Mouse (Mus musculus): ENCODE results near the gene Dusp2. TPM values are rescaled to one million over a fixed set of nuclear protein-coding genes. Genes with fewer than 3 reads are reported as not detected.

Dusp2 gene
- polyA plus RNA-seq, 1 experiment from 2014 or later, result 14.9 TPM

- peak; percentile 7; the same call in 1 of the 2 replicates for ATAC-seq (ENCODE audit: low read depth)
- Histone ChIP-seq H3K9ac (replicated peaks; ENCODE audit: low read depth, low read length) (no peak overlapping the region), H3K9me3 (ENCODE audit: control insufficient read depth, low read length) (no peaks in the 10 kb centered on the region), H3K4me3 (ENCODE audit: low read depth, low read length) (no peak overlapping the region), H3K36me3 (ENCODE audit: control insufficient read depth, insufficient read depth, low read length) (no peaks in the 10 kb centered on the region), H3K4me2 (ENCODE audit: low read depth, low read length) (no peak overlapping the region), H3K4me1 (ENCODE audit: control insufficient read depth, insufficient read depth, low read length) (no peaks in the 10 kb centered on the region), H3K27ac (ENCODE audit: low read depth, low read length) (no peak overlapping the region), H3K27me3 (ENCODE audit: control insufficient read depth, insufficient read depth, low read length) (peaks cover 14% of the 10 kb centered on the region)
- 26% methylated on average over 3 of the region's 3 CpGs for WGBS
Measured at GRCm38 (mm10) chr2:127341159-127341558, 5.2 kb downstream of the Dusp2 start.

GRCm38 (mm10) chr2:127346334-127346733, 10.4 kb downstream of the Dusp2 start:
- WGBS, result 61% methylated on average over 1 of the region's 1 CpGs
- ATAC-seq (ENCODE audit: low read depth), result no peak
- Histone ChIP-seq H3K27ac (ENCODE audit: low read depth, low read length) (no peak overlapping the region), H3K4me1 (ENCODE audit: control insufficient read depth, insufficient read depth, low read length) (no peaks in the 10 kb centered on the region), H3K9me3 (ENCODE audit: control insufficient read depth, low read length) (no peaks in the 10 kb centered on the region), H3K36me3 (ENCODE audit: control insufficient read depth, insufficient read depth, low read length) (no peaks in the 10 kb centered on the region), H3K4me3 (ENCODE audit: low read depth, low read length) (no peak overlapping the region), H3K27me3 (ENCODE audit: control insufficient read depth, insufficient read depth, low read length) (no peaks in the 10 kb centered on the region), H3K4me2 (ENCODE audit: low read depth, low read length) (no peak overlapping the region), H3K9ac (replicated peaks; ENCODE audit: low read depth, low read length) (no peak overlapping the region)

- Histone ChIP-seq H3K27ac (ENCODE audit: low read depth, low read length) (no peak overlapping the region), H3K4me2 (ENCODE audit: low read depth, low read length) (no peak overlapping the region), H3K36me3 (ENCODE audit: control insufficient read depth, insufficient read depth, low read length) (no peaks in the 10 kb centered on the region), H3K4me1 (ENCODE audit: control insufficient read depth, insufficient read depth, low read length) (no peaks in the 10 kb centered on the region), H3K9me3 (ENCODE audit: control insufficient read depth, low read length) (no peaks in the 10 kb centered on the region), H3K4me3 (ENCODE audit: low read depth, low read length) (no peak overlapping the region), H3K27me3 (ENCODE audit: control insufficient read depth, insufficient read depth, low read length) (no peaks in the 10 kb centered on the region), H3K9ac (replicated peaks; ENCODE audit: low read depth, low read length) (no peak overlapping the region)
- no peak for ATAC-seq (ENCODE audit: low read depth)
- 82% methylated on average over 13 of the region's 13 CpGs for WGBS
Measured at GRCm38 (mm10) chr2:127347147-127347985, 11.4 kb downstream of the Dusp2 start.

GRCm38 (mm10) chr2:127353881-127354280, 17.9 kb downstream of the Dusp2 start:
- 87% methylated on average over 4 of the region's 4 CpGs for WGBS
- no peaks in the 10 kb centered on the region for H3K9me3 ChIP-seq (ENCODE audit: control insufficient read depth, low read length)
- no peak overlapping the region for H3K27ac ChIP-seq (ENCODE audit: low read depth, low read length)
- H3K9ac ChIP-seq (replicated peaks; ENCODE audit: low read depth, low read length), result no peak overlapping the region
- H3K4me1 ChIP-seq (ENCODE audit: control insufficient read depth, insufficient read depth, low read length), result no peaks in the 10 kb centered on the region
- H3K4me3 ChIP-seq (ENCODE audit: low read depth, low read length), result no peak overlapping the region
- H3K4me2 ChIP-seq (ENCODE audit: low read depth, low read length), result no peak overlapping the region
- no peaks in the 10 kb centered on the region; the same call in 1 of the 2 replicates for H3K27me3 ChIP-seq (ENCODE audit: control insufficient read depth, insufficient read depth, low read length)
- no peak for ATAC-seq (ENCODE audit: low read depth)
- no peaks in the 10 kb centered on the region for H3K36me3 ChIP-seq (ENCODE audit: control insufficient read depth, insufficient read depth, low read length)

- Histone ChIP-seq H3K4me3 (ENCODE audit: low read depth, low read length) (peak within 1 kb of the TSS; percentile 34), H3K4me2 (ENCODE audit: low read depth, low read length) (peak within 1 kb of the TSS; percentile 67), H3K27me3 (ENCODE audit: control insufficient read depth, insufficient read depth, low read length) (peaks cover 41% of the 10 kb centered on the region), H3K27ac (ENCODE audit: low read depth, low read length) (no peak within 1 kb of the TSS), H3K36me3 (ENCODE audit: control insufficient read depth, insufficient read depth, low read length) (no peaks in the 10 kb centered on the region), H3K9me3 (ENCODE audit: control insufficient read depth, low read length) (no peaks in the 10 kb centered on the region), H3K9ac (replicated peaks; ENCODE audit: low read depth, low read length) (0 out of 2 replicates have a peak within 1 kb of the TSS, but pooled peaks have one; percentile 21), H3K4me1 (ENCODE audit: control insufficient read depth, insufficient read depth, low read length) (peaks cover 11% of the 10 kb centered on the region; the same call in 1 of the 2 replicates)
- peak; percentile 81 for ATAC-seq (ENCODE audit: low read depth)
- under 1% methylated on average over 45 of the region's 49 CpGs for WGBS
Measured at GRCm38 (mm10) chr2:127362459-127363281, 26.7 kb downstream of the Dusp2 start, which contains the start of gene Adra2b. TSS of gene Adra2b (plus strand) at chr2:127363208.

GRCm38 (mm10) chr2:127363282-127363652, 27.3 kb downstream of the Dusp2 start:
- Histone ChIP-seq H3K27ac (ENCODE audit: low read depth, low read length) (no peak overlapping the region), H3K27me3 (ENCODE audit: control insufficient read depth, insufficient read depth, low read length) (peaks cover 41% of the 10 kb centered on the region), H3K4me3 (ENCODE audit: low read depth, low read length) (peak overlapping the region; percentile 34), H3K4me1 (ENCODE audit: control insufficient read depth, insufficient read depth, low read length) (peaks cover 11% of the 10 kb centered on the region; the same call in 1 of the 2 replicates), H3K9ac (replicated peaks; ENCODE audit: low read depth, low read length) (0 out of 2 replicates have a peak overlapping the region, but pooled peaks have one; percentile 21), H3K36me3 (ENCODE audit: control insufficient read depth, insufficient read depth, low read length) (no peaks in the 10 kb centered on the region), H3K4me2 (ENCODE audit: low read depth, low read length) (peak overlapping the region; percentile 67), H3K9me3 (ENCODE audit: control insufficient read depth, low read length) (no peaks in the 10 kb centered on the region)
- ATAC-seq (ENCODE audit: low read depth), result peak; percentile 33; the same call in 1 of the 2 replicates
- WGBS, result 2% methylated on average over 28 of the region's 28 CpGs

GRCm38 (mm10) chr2:127363696-127364095, 27.7 kb downstream of the Dusp2 start:
- H3K27ac ChIP-seq (ENCODE audit: low read depth, low read length), result no peak overlapping the region
- H3K36me3 ChIP-seq (ENCODE audit: control insufficient read depth, insufficient read depth, low read length), result no peaks in the 10 kb centered on the region
- peaks cover 11% of the 10 kb centered on the region; the same call in 1 of the 2 replicates for H3K4me1 ChIP-seq (ENCODE audit: control insufficient read depth, insufficient read depth, low read length)
- WGBS, result 7% methylated on average over 19 of the region's 20 CpGs
- peak overlapping the region; percentile 67 for H3K4me2 ChIP-seq (ENCODE audit: low read depth, low read length)
- H3K4me3 ChIP-seq (ENCODE audit: low read depth, low read length), result peak overlapping the region; percentile 34; the same call in 1 of the 2 replicates
- H3K9ac ChIP-seq (replicated peaks; ENCODE audit: low read depth, low read length), result 0 out of 2 replicates have a peak overlapping the region, but pooled peaks have one; percentile 21
- no peak for ATAC-seq (ENCODE audit: low read depth)
- peaks cover 41% of the 10 kb centered on the region for H3K27me3 ChIP-seq (ENCODE audit: control insufficient read depth, insufficient read depth, low read length)
- no peaks in the 10 kb centered on the region for H3K9me3 ChIP-seq (ENCODE audit: control insufficient read depth, low read length)

- no peak overlapping the region for H3K4me2 ChIP-seq (ENCODE audit: low read depth, low read length)
- H3K9ac ChIP-seq (replicated peaks; ENCODE audit: low read depth, low read length), result no peak overlapping the region
- 16% methylated on average over 8 of the region's 8 CpGs for WGBS
- no peak for ATAC-seq (ENCODE audit: low read depth)
- H3K36me3 ChIP-seq (ENCODE audit: control insufficient read depth, insufficient read depth, low read length), result no peaks in the 10 kb centered on the region
- H3K4me1 ChIP-seq (ENCODE audit: control insufficient read depth, insufficient read depth, low read length), result peaks cover 11% of the 10 kb centered on the region; the same call in 1 of the 2 replicates
- no peak overlapping the region for H3K4me3 ChIP-seq (ENCODE audit: low read depth, low read length)
- H3K27me3 ChIP-seq (ENCODE audit: control insufficient read depth, insufficient read depth, low read length), result peaks cover 41% of the 10 kb centered on the region
- no peak overlapping the region for H3K27ac ChIP-seq (ENCODE audit: low read depth, low read length)
- no peaks in the 10 kb centered on the region for H3K9me3 ChIP-seq (ENCODE audit: control insufficient read depth, low read length)
Measured at GRCm38 (mm10) chr2:127364452-127364851, 28.5 kb downstream of the Dusp2 start.

All from neural tube, embryonic 14.5 days (tissue).